Mouse (Mus musculus) cerebellum, adult (tissue): ENCODE data around the gene Mrps35.

Experiments
- ATAC-seq: cut with Nextera tagmentation; 2 replicates; pipeline ENCODE4 v1.9.2; 2017; ENCODE audit warnings: mild to moderate bottlenecking, moderate library complexity, mixed read lengths; ENCODE audit not compliant: insufficient number of reproducible peaks, low FRiP score, low TSS enrichment

Gene Mrps35

GRCm38 (mm10) chr6:147085398-147086040 lies 43.0 kb downstream of the Mrps35 start:
- no peak for ATAC-seq

GRCm38 (mm10) chr6:147086594-147087225 lies 44.1 kb downstream of the Mrps35 start, which contains the start of gene Mansc4:
Gene Mansc4 (minus strand): TSS chr6:147087032.
- no peak for ATAC-seq

GRCm38 (mm10) chr6:147087736-147088135 lies 45.2 kb downstream of the Mrps35 start:
- no peak for ATAC-seq

- ATAC-seq: no peak
Measured at GRCm38 (mm10) chr6:147088517-147088916, 46.0 kb downstream of the Mrps35 start.

- no peak for ATAC-seq
Measured at GRCm38 (mm10) chr6:147090191-147090590, 47.6 kb downstream of the Mrps35 start.

- peak; percentile 91 for ATAC-seq
Measured at GRCm38 (mm10) chr6:147091136-147092120, 48.9 kb downstream of the Mrps35 start, which contains the start of gene Klhl42. Gene Klhl42 (plus strand): TSS chr6:147091379.

GRCm38 (mm10) chr6:147092136-147092535 lies 49.6 kb downstream of the Mrps35 start:
- 0 out of 2 replicates have a peak, but pooled peaks have one; percentile 8 for ATAC-seq

- no peak for ATAC-seq
Measured at GRCm38 (mm10) chr6:147094771-147095170, 52.2 kb downstream of the Mrps35 start.

- no peak for ATAC-seq
Measured at GRCm38 (mm10) chr6:147096109-147096508, 53.5 kb downstream of the Mrps35 start.

GRCm38 (mm10) chr6:147096934-147097333 lies 54.4 kb downstream of the Mrps35 start:
- no peak for ATAC-seq

GRCm38 (mm10) chr6:147097346-147097929 lies 54.9 kb downstream of the Mrps35 start:
- ATAC-seq: no peak

- no peak for ATAC-seq
Measured at GRCm38 (mm10) chr6:147099458-147100277, 57.1 kb downstream of the Mrps35 start.

- no peak for ATAC-seq
Measured at GRCm38 (mm10) chr6:147102293-147102692, 59.7 kb downstream of the Mrps35 start.

GRCm38 (mm10) chr6:147105529-147105928 lies 63.0 kb downstream of the Mrps35 start:
- no peak for ATAC-seq

GRCm38 (mm10) chr6:147106716-147107115 lies 64.2 kb downstream of the Mrps35 start:
- no peak for ATAC-seq

- no peak for ATAC-seq
Measured at GRCm38 (mm10) chr6:147109283-147109682, 66.7 kb downstream of the Mrps35 start.

- ATAC-seq: peak; percentile 82
Measured at GRCm38 (mm10) chr6:147116579-147116978, 74.0 kb downstream of the Mrps35 start.

GRCm38 (mm10) chr6:147117764-147118163 lies 75.2 kb downstream of the Mrps35 start:
- ATAC-seq: no peak

GRCm38 (mm10) chr6:147118190-147118589 lies 75.6 kb downstream of the Mrps35 start:
- no peak for ATAC-seq
